Mouse (Mus musculus) gastrocnemius, adult 2 months (tissue): ENCODE measurements around the gene Mterf4. TPM values are rescaled to one million over a fixed set of nuclear protein-coding genes. Genes with fewer than 3 reads are reported as not detected.

ENCODE experiments used
- DNase-seq: peaks from one replicate; pipeline ENCODE4 v3.0.0; 2022
- H3K27ac ChIP-seq: fragments of 200-600 bp; 2 replicates; pipeline ENCODE4 v1.8.1; 2022; ENCODE audit warnings: mild to moderate bottlenecking
- H3K4me3 ChIP-seq: fragments of 200-600 bp; 2 replicates; pipeline ENCODE4 v1.8.1; 2022; ENCODE audit warnings: mild to moderate bottlenecking, moderate library complexity
- CTCF ChIP-seq: fragments of 200-600 bp; IDR thresholded peaks from 2 replicates; pipeline ENCODE4 v1.8.1; 2022; ENCODE audit warnings: antibody characterized with exemption, mild to moderate bottlenecking, moderate library complexity
- intact Hi-C: fragments of 180-260 bp; cut with DNase I; formaldehyde crosslinking; loops from one replicate; pipeline ENCODE4 v1.15.1; 2025
- microRNA-seq: library from miRNA; unstranded; fragments of <30 nt; microRNA quantifications from one replicate; pipeline ENCODE4 v1.2.0, GENCODE M21; 2021
- total RNA-seq, 2 experiments: library from RNA; stranded (reverse); gene quantifications; 2 replicates each; pipeline ENCODE4 v1.2.3; 2021

The Mterf4 gene
- total RNA-seq, 2 experiments from 2014 or later: 8.7 to 12.1 TPM

- no peak overlapping the region for H3K4me3 ChIP-seq
- TF ChIP-seq CTCF: no peak
- intact Hi-C loops: no loop called here
- no peak overlapping the region for H3K27ac ChIP-seq
- DNase-seq: no peak
Measured at GRCm38 (mm10) chr1:93292006-93292405, 13.7 kb downstream of the Mterf4 start.

- Histone ChIP-seq H3K4me3 (no peak overlapping the region), H3K27ac (no peak overlapping the region)
- no peak for DNase-seq
- intact Hi-C loops: no loop called here
- TF ChIP-seq CTCF: no peak
Measured at GRCm38 (mm10) chr1:93291591-93291990, 14.1 kb downstream of the Mterf4 start.

DNA sequence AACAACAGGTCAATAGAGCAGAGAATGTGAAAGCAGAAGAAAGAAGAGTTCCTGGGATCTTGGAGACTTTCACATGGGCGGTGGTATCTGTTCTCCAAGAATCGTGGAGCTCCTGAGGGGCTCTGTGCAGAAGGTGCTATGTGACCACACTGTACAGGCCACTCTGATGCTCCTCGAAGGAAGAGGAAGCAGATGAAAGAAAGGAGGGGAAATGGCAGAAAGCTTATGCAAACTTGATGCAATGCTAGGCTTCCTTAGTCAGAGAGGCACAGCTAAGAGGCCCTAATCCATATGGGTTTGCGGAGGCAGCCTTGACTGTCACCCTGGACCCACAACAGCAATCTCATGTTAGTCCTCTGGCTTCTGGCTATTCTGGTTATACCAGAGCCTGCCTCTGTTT, 14.8 kb downstream of the Mterf4 start:
- intact Hi-C loops: no loop called here
- DNase-seq: no peak
- Histone ChIP-seq H3K4me3 (no peak overlapping the region), H3K27ac (no peak overlapping the region)
- no peak for TF ChIP-seq CTCF

DNA sequence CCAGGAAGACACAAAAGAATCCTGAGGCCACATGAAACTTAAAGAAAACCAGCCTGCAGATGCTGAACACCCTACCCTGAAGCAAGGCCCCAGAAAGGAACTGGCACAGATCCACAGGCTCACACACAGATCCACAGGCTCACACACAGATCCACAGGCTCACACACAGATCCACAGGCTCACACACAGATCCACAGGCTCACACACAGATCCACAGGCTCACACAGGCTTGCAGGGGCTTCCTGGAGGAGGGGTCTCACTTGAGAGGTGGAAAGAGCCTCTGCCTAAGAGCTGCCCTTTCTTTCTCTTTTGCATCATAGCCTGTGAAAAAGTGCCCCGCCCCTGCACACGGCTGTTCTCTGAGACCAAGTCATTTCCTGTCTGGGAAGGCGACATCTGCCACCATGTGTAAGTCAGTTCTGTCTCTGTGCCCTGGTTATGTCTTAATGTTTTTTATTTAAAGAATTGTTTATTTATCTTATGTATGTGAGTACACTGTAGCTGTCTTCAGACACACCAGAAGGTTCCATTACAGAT, 16.0 kb downstream of the Mterf4 start:
- DNase-seq: no peak
- H3K27ac ChIP-seq: no peak overlapping the region
- H3K4me3 ChIP-seq: no peak overlapping the region
- TF ChIP-seq CTCF: no peak
- intact Hi-C loops: no loop called here

DNA sequence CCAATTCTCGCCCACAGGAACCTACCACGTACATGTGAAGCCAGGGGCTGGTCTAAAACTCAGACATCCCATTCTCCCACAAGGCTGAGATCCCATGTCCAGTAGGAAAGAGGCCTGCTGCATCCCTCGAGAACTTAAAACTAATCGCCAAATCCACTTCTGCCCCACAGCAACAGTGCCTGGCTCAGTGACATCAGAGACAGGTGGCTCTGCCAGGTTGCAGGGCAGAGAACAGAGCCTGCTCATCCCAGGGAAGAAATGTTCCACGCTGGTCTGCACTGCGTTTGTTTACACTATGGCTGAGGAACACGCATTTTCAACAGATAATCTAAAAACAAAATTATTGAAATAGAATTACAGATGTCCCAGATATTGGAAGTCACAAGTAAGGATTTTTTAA, 28.7 kb downstream of the Mterf4 start:
- H3K27ac ChIP-seq: no peak overlapping the region
- intact Hi-C loops: no loop called here
- H3K4me3 ChIP-seq: no peak overlapping the region
- DNase-seq: no peak
- no peak for TF ChIP-seq CTCF

DNA sequence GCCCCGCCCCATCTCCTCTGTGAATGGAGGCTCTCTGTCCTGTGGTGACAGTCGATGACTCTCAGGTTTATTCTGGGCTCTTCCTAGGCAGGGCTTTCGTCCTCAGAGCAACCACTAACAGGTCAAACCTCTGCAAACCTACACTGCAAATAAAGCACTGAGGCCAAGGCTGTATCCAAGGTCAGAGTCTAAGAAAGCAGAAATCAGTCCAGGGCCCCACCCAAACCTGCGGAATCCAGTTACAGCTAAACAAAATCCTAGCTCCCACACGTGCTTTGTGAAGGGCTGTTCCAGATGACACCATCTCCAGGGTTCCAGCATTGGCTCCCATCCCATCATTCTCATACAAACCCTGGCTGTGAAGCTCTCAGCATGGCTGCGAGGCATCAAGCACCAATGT, 30.2 kb downstream of the Mterf4 start:
- intact Hi-C loops: no loop called here
- Histone ChIP-seq H3K27ac (no peak overlapping the region), H3K4me3 (no peak overlapping the region)
- no peak for DNase-seq
- TF ChIP-seq CTCF: no peak

GRCm38 (mm10) chr1:93272409-93272821, 33.3 kb downstream of the Mterf4 start:
- TF ChIP-seq CTCF: no peak
- Histone ChIP-seq H3K4me3 (no peak overlapping the region), H3K27ac (no peak overlapping the region)
- DNase-seq: no peak
- intact Hi-C loops: no loop called here

DNA sequence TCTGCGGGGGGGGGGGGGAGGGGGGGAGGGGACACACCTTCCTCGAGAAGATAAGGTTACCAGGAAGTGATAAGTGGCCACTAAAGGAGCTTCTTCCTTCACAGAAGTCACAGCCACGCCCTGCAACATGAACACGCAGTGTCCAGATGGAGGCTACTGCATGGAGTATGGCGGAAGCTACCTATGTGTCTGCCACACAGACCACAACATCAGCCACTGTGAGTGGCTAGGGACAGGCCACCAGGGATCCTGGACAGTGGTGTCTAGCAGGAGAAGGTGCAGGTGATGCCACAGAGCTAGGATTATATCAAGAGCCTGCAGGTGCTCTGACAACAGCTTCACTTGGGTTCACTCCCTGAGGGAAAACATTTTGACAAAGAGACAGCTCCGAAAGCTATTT, 34.0 kb downstream of the Mterf4 start:
- Histone ChIP-seq H3K27ac (no peak overlapping the region), H3K4me3 (no peak overlapping the region)
- no peak for DNase-seq
- intact Hi-C loops: no loop called here
- TF ChIP-seq CTCF: no peak

DNA sequence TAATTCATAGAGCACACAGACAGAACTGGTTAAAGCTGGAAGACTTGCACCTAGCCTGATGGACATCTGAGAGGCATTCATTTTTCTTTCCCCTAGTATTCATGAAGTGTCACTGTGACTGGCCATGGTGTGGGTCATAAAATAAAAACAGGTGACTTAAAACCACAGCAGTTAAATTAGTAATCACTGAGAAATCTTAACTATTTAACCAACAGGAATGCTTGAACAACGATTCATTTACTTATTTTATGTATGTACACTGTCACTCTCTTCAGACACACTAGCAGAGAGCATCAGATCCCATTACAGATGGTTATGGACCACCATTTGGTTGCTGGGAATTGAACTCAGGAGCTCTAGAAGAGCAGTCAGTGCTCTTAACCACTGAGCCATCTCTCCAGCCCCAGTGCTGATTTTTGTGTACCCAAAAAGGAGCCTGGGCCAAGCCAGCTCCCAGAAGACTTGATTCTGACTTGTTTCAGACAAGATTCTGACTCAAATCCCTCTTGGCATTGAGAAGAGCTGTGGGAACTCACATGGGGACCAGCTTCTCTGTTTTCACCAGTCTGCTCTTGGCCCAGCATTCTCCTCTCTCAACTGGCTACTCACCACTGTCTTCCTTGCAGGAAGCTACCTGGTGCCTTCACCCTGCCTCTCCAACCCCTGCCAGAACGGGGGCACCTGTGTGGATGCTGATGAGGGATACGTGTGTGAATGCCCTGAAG, 35.0 kb downstream of the Mterf4 start:
- DNase-seq: no peak
- H3K4me3 ChIP-seq: no peak overlapping the region
- no peak for TF ChIP-seq CTCF
- intact Hi-C loops: no loop called here
- H3K27ac ChIP-seq: no peak overlapping the region

DNA sequence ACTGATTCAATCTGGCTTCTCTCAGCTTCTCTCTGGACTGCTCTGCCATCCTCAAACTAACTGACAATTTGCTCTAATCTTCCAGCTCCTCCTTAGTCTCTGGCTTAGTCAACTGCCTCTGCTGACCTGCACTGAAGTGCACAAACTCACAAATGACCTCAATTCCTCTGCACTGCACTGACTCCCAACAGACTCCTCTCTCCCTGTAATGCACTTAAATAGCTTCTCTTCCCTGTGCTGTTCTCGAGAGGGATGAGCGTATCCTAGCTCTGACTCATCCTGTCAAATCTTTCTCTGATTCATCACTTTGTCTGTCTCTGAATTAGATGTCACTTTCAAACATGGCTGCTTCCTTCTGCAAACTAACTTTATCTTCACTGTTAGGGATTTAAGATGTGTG, 37.5 kb downstream of the Mterf4 start:
- Histone ChIP-seq H3K4me3 (no peak overlapping the region), H3K27ac (no peak overlapping the region)
- intact Hi-C loops: no loop called here
- no peak for DNase-seq
- TF ChIP-seq CTCF: no peak

DNA sequence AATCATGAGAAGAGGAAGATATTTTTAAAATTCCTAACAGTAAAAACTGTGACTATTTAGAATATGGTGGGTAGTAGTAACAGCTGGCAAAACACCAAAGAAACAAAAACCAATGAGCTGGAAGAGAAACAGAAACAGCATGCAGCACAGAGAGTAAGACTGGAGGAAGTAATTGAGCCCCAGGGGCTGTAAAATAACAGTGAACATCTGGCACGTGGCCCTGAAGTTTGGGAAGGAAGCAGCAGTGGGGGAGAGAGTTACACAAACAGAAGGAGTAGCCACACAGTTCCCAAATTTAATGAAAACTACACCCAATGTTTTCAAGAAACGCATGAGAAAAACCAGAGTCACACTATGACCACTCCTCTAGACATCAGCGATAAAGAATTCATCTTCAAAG, 38.5 kb downstream of the Mterf4 start:
- DNase-seq: no peak
- no peak overlapping the region for H3K27ac ChIP-seq
- TF ChIP-seq CTCF: no peak
- intact Hi-C loops: no loop called here
- no peak overlapping the region for H3K4me3 ChIP-seq

GRCm38 (mm10) chr1:93257560-93257959, 48.2 kb downstream of the Mterf4 start:
- Histone ChIP-seq H3K27ac (no peak overlapping the region), H3K4me3 (no peak overlapping the region)
- intact Hi-C loops: no loop called here
- no peak for TF ChIP-seq CTCF
- no peak for DNase-seq

DNA sequence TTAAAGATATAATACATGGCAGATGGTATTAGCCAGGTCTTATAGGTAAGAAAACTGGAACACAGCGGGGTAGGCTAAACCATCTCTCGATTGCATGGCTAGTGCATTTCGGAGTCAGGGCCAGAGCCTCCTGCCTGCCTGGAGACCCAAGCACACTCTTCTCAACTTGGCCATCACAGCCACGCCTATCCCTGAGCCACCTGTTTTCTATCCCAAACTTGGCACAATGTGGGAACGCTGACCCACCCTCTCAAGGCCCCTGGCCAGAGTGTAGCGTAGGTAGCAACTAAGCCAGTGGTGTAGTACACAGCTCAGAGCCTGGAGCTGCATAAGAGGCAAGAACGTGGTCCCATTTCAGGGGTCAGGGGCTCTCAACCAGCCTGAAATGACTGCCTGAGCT, 50.0 kb downstream of the Mterf4 start:
- intact Hi-C loops: no loop called here
- no peak for DNase-seq
- no peak for TF ChIP-seq CTCF

GRCm38 (mm10) chr1:93252586-93252985, 53.1 kb downstream of the Mterf4 start:
- H3K4me3 ChIP-seq: no peak overlapping the region
- no peak for DNase-seq
- no peak for TF ChIP-seq CTCF
- H3K27ac ChIP-seq: no peak overlapping the region
- intact Hi-C loops: no loop called here

More for the DNA sequence above, 50.0 kb downstream of the Mterf4 start:
- no peak overlapping the region for H3K4me3 ChIP-seq
- H3K27ac ChIP-seq: no peak overlapping the region

Small RNAs within 50 kb of the gene (microRNA-seq; reads per million reads assigned to microRNA genes)
- gene Mir6345: not detected
- not detected for gene Mir6901
- gene Mir6902: not detected

Other genes with a start within 250 kb of the Mterf4 start
- 1 to 10 TPM; 1.3 to 1.4 TPM for gene Kif1a, start 204.0 kb downstream of the Mterf4 start, total RNA-seq
- not detected for gene Agxt, start 170.7 kb downstream of the Mterf4 start, total RNA-seq
- not detected for gene 2310007B03Rik, start 145.0 kb downstream of the Mterf4 start, total RNA-seq
- gene Crocc2, start 137.2 kb downstream of the Mterf4 start, total RNA-seq: not detected
- gene Sned1, start 70.1 kb downstream of the Mterf4 start, total RNA-seq: 1 to 10 TPM; 5.1 to 5.4 TPM
- 10 to 100 TPM; 21.4 to 22.1 TPM for gene Ppp1r7, start 36.9 kb upstream of the Mterf4 start, total RNA-seq
- under 1 TPM; 0.13 to 0.20 TPM for gene Pask, start 37.6 kb upstream of the Mterf4 start, total RNA-seq
- gene Ano7, start 68.0 kb upstream of the Mterf4 start, total RNA-seq: not detected
- gene Hdlbp, start 172.9 kb upstream of the Mterf4 start, total RNA-seq: 100 to 1,000 TPM; 317 to 345 TPM
- gene Farp2, start 206.2 kb upstream of the Mterf4 start, total RNA-seq: 10 to 100 TPM; 13.1 to 13.4 TPM